Mouse (Mus musculus) forebrain, embryonic 11.5 days (tissue): ENCODE results near the gene Ctsl. TPM values are rescaled to one million over a fixed set of nuclear protein-coding genes. Genes with fewer than 3 reads are reported as not detected.

Source experiments
- ATAC-seq: fragments of 200-750 bp; cut with Nextera tagmentation; replicated peaks from 2 replicates; pipeline ENCODE4 v1.8.0; 2017; ENCODE audit warnings: moderate TSS enrichment; ENCODE audit not compliant: low FRiP score
- DNase-seq: peaks from one replicate; pipeline ENCODE4 v3.0.0-alpha.2; 2017; ENCODE audit warnings: low spot score
- H3K27ac ChIP-seq: fragments of 300-500 bp; sonication (generic); 2 replicates; pipeline ENCODE4 v1.5.1; 2014; ENCODE audit warnings: low read depth, low read length
- H3K27me3 ChIP-seq: fragments of 300-500 bp; sonication (generic); 2 replicates; pipeline ENCODE4 v1.6.1; 2014; ENCODE audit warnings: mild to moderate bottlenecking, low read length, mixed read lengths; ENCODE audit not compliant: control insufficient read depth, insufficient read depth
- H3K36me3 ChIP-seq: fragments of 300-500 bp; sonication (generic); 2 replicates; pipeline ENCODE4 v1.6.1; 2014; ENCODE audit warnings: mild to moderate bottlenecking, low read length, moderate library complexity, mixed read lengths; ENCODE audit not compliant: control insufficient read depth, insufficient read depth
- H3K4me1 ChIP-seq: fragments of 300-500 bp; sonication (generic); replicated peaks from 2 replicates; pipeline ENCODE4 v1.6.1; 2014; ENCODE audit warnings: low read length, mixed read lengths; ENCODE audit not compliant: control insufficient read depth, insufficient read depth
- H3K4me2 ChIP-seq: fragments of 300-500 bp; sonication (generic); 2 replicates; pipeline ENCODE4 v1.6.1; 2014; ENCODE audit warnings: low read depth, mild to moderate bottlenecking, low read length, moderate library complexity, mixed read lengths; ENCODE audit not compliant: severe bottlenecking
- H3K4me3 ChIP-seq: fragments of 300-500 bp; sonication (generic); 2 replicates; pipeline ENCODE4 v1.5.1; 2014; ENCODE audit warnings: low read depth, low read length
- H3K9ac ChIP-seq: fragments of 300-500 bp; sonication (generic); 2 replicates; pipeline ENCODE4 v1.6.1; 2014; ENCODE audit warnings: low read length
- H3K9me3 ChIP-seq: fragments of 300-500 bp; sonication (generic); 2 replicates; pipeline ENCODE4 v1.6.1; 2016; ENCODE audit warnings: low read length, mixed read lengths; ENCODE audit not compliant: control insufficient read depth
- WGBS: fragments of 180-500 bp; shearing (Covaris S2); extraction: QIAGEN DNeasy Blood & Tissue Kit; methylation state at CpG from one replicate; pipeline ENCODE4 v1.1.7; 2014; 5-methylcytosine and 5-hydroxymethylcytosine counted together
- polyA plus RNA-seq: library from polyadenylated mRNA; unstranded; fragments of >200 nt; fragmentation: Nextera tagmentation; extraction: Ambion mirVana; gene quantifications from 2 replicates; pipeline ENCODE4 v1.2.1, GENCODE M21; 2014

Ctsl gene
- polyA plus RNA-seq, 1 experiment from 2014 or later: 122 TPM

GRCm38 (mm10) chr13:64367615-64368014 lies 3.1 kb downstream of the Ctsl start:
- Histone ChIP-seq H3K9ac (no peak overlapping the region), H3K27me3 (no peaks in the 10 kb centered on the region), H3K4me1 (no peaks in the 10 kb centered on the region; the same call in 1 of the 2 replicates), H3K4me3 (no peak overlapping the region), H3K4me2 (no peak overlapping the region), H3K27ac (no peak overlapping the region), H3K9me3 (no peaks in the 10 kb centered on the region), H3K36me3 (no peaks in the 10 kb centered on the region; the same call in 1 of the 2 replicates)
- ATAC-seq: no peak
- no peak for DNase-seq
- WGBS: 94% methylated on average over 5 of the region's 5 CpGs

GRCm38 (mm10) chr13:64365326-64365725 lies 5.4 kb downstream of the Ctsl start:
- H3K27ac ChIP-seq: no peak overlapping the region
- no peaks in the 10 kb centered on the region for H3K9me3 ChIP-seq
- H3K36me3 ChIP-seq: no peaks in the 10 kb centered on the region; the same call in 1 of the 2 replicates
- ATAC-seq (no peak), DNase-seq (no peak)
- no peak overlapping the region for H3K9ac ChIP-seq
- H3K4me3 ChIP-seq: no peak overlapping the region
- no peaks in the 10 kb centered on the region; the same call in 1 of the 2 replicates for H3K4me1 ChIP-seq
- H3K4me2 ChIP-seq: no peak overlapping the region
- no peaks in the 10 kb centered on the region for H3K27me3 ChIP-seq

- H3K36me3 ChIP-seq: no peaks in the 10 kb centered on the region; the same call in 1 of the 2 replicates
- 86% methylated on average over 2 of the region's 2 CpGs for WGBS
- no peaks in the 10 kb centered on the region for H3K27me3 ChIP-seq
- no peaks in the 10 kb centered on the region for H3K9me3 ChIP-seq
- no peak overlapping the region for H3K27ac ChIP-seq
- H3K4me2 ChIP-seq: no peak overlapping the region
- no peak for ATAC-seq
- no peak overlapping the region for H3K9ac ChIP-seq
- no peaks in the 10 kb centered on the region; the same call in 1 of the 2 replicates for H3K4me1 ChIP-seq
- no peak for DNase-seq
- H3K4me3 ChIP-seq: no peak overlapping the region
These were observed 6.4 kb downstream of the Ctsl start for GRCm38 (mm10) chr13:64364258-64364657.

- no peak for DNase-seq
- ATAC-seq: no peak
- WGBS: 89% methylated on average over 6 of the region's 6 CpGs
- H3K9me3 ChIP-seq: no peaks in the 10 kb centered on the region
- H3K27me3 ChIP-seq: no peaks in the 10 kb centered on the region
- H3K36me3 ChIP-seq: no peaks in the 10 kb centered on the region; the same call in 1 of the 2 replicates
- H3K4me3 ChIP-seq: no peak overlapping the region
- no peak overlapping the region for H3K9ac ChIP-seq
- no peaks in the 10 kb centered on the region for H3K4me1 ChIP-seq
- H3K27ac ChIP-seq: no peak overlapping the region
- H3K4me2 ChIP-seq: no peak overlapping the region
These were observed 8.6 kb downstream of the Ctsl start for GRCm38 (mm10) chr13:64362139-64362538.

DNA sequence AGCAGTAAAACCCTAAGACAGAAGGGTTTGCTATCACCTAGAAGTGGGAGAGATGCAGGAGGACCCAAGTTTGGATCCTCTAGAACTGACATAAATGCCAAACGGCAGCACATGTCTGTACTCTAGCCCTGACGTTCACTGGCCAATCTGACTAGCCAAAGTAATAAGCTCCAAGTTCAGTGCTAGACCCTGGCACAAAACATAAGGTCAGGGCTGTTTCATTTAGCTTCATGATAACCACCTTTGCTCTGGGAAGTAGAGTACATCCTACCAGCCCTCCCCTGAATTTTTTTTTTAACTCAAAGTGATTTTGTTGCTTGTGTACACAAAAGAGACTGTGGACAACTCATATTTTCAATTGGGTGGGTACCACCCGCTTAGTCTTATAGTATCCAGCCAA lies 9.7 kb downstream of the Ctsl start:
- Histone ChIP-seq H3K27me3 (no peaks in the 10 kb centered on the region), H3K36me3 (no peaks in the 10 kb centered on the region; the same call in 1 of the 2 replicates), H3K4me1 (no peaks in the 10 kb centered on the region), H3K9me3 (no peaks in the 10 kb centered on the region), H3K4me2 (no peak overlapping the region), H3K9ac (no peak overlapping the region), H3K27ac (no peak overlapping the region), H3K4me3 (no peak overlapping the region)
- DNase-seq: no peak
- ATAC-seq: no peak
- WGBS: 91% methylated on average over 3 of the region's 3 CpGs

DNA sequence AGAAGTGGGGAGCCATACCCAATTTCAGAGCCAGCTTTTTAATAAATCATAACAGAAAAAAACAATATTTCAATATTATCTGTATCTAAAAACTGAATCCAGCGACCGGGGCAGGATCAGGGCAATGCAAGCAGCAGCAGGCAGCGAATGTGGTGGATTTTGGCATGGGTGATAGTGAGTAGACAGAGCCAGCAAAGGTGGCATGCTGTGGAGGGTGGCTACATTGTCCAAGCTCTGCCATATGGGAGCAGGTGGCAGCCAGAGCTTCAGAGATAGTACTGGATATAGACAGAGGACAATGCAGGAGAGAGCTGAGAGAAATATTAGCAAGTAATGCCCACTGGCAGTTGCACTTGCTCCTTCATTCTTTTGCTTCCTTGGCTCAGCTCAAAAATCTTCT lies 11.0 kb downstream of the Ctsl start:
- H3K4me2 ChIP-seq: no peak overlapping the region
- no peak overlapping the region for H3K4me3 ChIP-seq
- no peak overlapping the region for H3K27ac ChIP-seq
- H3K9ac ChIP-seq: no peak overlapping the region
- no peaks in the 10 kb centered on the region for H3K9me3 ChIP-seq
- no peaks in the 10 kb centered on the region for H3K4me1 ChIP-seq
- 92% methylated on average over 3 of the region's 3 CpGs for WGBS
- DNase-seq (no peak), ATAC-seq (no peak)
- H3K36me3 ChIP-seq: no peaks in the 10 kb centered on the region; the same call in 1 of the 2 replicates
- H3K27me3 ChIP-seq: no peaks in the 10 kb centered on the region

GRCm38 (mm10) chr13:64358476-64358875 lies 12.2 kb downstream of the Ctsl start:
- Histone ChIP-seq H3K9ac (no peak overlapping the region), H3K27me3 (no peaks in the 10 kb centered on the region), H3K4me3 (no peak overlapping the region), H3K4me1 (no peaks in the 10 kb centered on the region), H3K27ac (no peak overlapping the region), H3K4me2 (no peak overlapping the region), H3K9me3 (no peaks in the 10 kb centered on the region), H3K36me3 (no peaks in the 10 kb centered on the region; the same call in 1 of the 2 replicates)
- ATAC-seq: no peak
- 91% methylated on average over 1 of the region's 1 CpGs for WGBS
- no peak for DNase-seq

- no peak overlapping the region for H3K9ac ChIP-seq
- 74% methylated on average over 5 of the region's 5 CpGs for WGBS
- no peak overlapping the region for H3K4me2 ChIP-seq
- H3K27me3 ChIP-seq: no peaks in the 10 kb centered on the region
- H3K4me1 ChIP-seq: no peaks in the 10 kb centered on the region
- no peak overlapping the region for H3K27ac ChIP-seq
- ATAC-seq (no peak), DNase-seq (no peak)
- no peaks in the 10 kb centered on the region for H3K9me3 ChIP-seq
- no peaks in the 10 kb centered on the region; the same call in 1 of the 2 replicates for H3K36me3 ChIP-seq
- no peak overlapping the region for H3K4me3 ChIP-seq
These were observed 13.3 kb downstream of the Ctsl start for GRCm38 (mm10) chr13:64357389-64357788.

DNA sequence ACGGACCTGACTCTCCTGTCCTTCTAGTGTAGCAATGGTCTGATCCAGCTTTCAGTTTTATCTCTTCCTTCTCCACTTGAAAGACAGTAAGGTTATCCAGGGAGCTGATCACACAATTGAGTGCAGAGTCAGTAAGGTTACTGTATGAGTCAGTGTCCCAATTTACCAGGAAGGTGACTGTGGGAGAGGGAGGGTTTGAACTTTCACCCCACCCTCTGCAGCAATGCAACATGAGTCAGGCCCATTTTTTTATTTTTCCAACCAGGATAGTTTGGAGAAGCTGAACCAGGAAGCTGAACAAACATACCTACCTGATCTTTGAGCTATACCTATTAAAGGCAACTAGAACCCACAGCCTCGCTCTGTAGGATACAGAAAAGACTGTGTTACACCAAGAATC lies 21.2 kb downstream of the Ctsl start:
- ATAC-seq (no peak), DNase-seq (no peak)
- Histone ChIP-seq H3K4me2 (no peak overlapping the region), H3K4me3 (no peak overlapping the region), H3K36me3 (no peaks in the 10 kb centered on the region), H3K9ac (no peak overlapping the region), H3K4me1 (no peaks in the 10 kb centered on the region), H3K27ac (no peak overlapping the region), H3K9me3 (no peaks in the 10 kb centered on the region), H3K27me3 (no peaks in the 10 kb centered on the region)
- 83% methylated on average over 2 of the region's 2 CpGs for WGBS
